Mouse (Mus musculus) liver, adult 2 months (tissue): ENCODE data around the gene Ap2s1. TPM values are rescaled to one million over a fixed set of nuclear protein-coding genes. Genes with fewer than 3 reads are reported as not detected.
"Not testable (repeated sequence)": the region's sequence is repeated elsewhere in the genome, so short reads cannot be mapped to it uniquely, and the experiment has no call there.

Experiments used
- DNase-seq: peaks from one replicate; pipeline ENCODE4 v3.0.0-alpha.2; 2011; ENCODE audit warnings: low read depth, low spot score; ENCODE audit errors: extremely low read depth
- H3K27ac ChIP-seq: fragments of 200-500 bp; replicated peaks from 2 replicates; pipeline ENCODE4 v1.5.1; 2012; ENCODE audit warnings: low read depth, mild to moderate bottlenecking, control low read depth, inconsistent platforms, low read length; ENCODE audit not compliant: insufficient read depth
- H3K27me3 ChIP-seq: fragments of 200-500 bp; 2 replicates; pipeline ENCODE4 v1.6.1; 2012; ENCODE audit warnings: mild to moderate bottlenecking, moderate library complexity, low read length, inconsistent platforms; ENCODE audit not compliant: control insufficient read depth, insufficient read depth
- H3K36me3 ChIP-seq: fragments of 200-500 bp; 2 replicates; pipeline ENCODE4 v1.6.1; 2012; ENCODE audit warnings: low read length, inconsistent platforms; ENCODE audit not compliant: control insufficient read depth, insufficient read depth
- H3K4me1 ChIP-seq: fragments of 200-500 bp; 2 replicates; pipeline ENCODE4 v1.6.1; 2011; ENCODE audit warnings: low read length; ENCODE audit not compliant: control insufficient read depth, insufficient read depth
- H3K4me3 ChIP-seq: fragments of 200-500 bp; 2 replicates; pipeline ENCODE4 v1.5.1; 2011; ENCODE audit warnings: low read depth, mild to moderate bottlenecking, control low read depth, low read length, moderate library complexity; ENCODE audit not compliant: insufficient read depth
- H3K79me2 ChIP-seq: fragments of 200-500 bp; 2 replicates; pipeline ENCODE4 v1.6.1; 2012; ENCODE audit warnings: inconsistent platforms, mild to moderate bottlenecking, low read length, moderate library complexity; ENCODE audit not compliant: control insufficient read depth, insufficient read depth
- H3K9ac ChIP-seq: fragments of 200-500 bp; 2 replicates; pipeline ENCODE4 v1.6.1; 2012; ENCODE audit warnings: low read depth, mild to moderate bottlenecking, control low read depth, inconsistent platforms, low read length
- CTCF ChIP-seq: fragments of 200-500 bp; IDR thresholded peaks from 2 replicates; pipeline ENCODE4 v1.5.1; 2011; ENCODE audit warnings: low read depth, low read length, control low read depth
- POLR2A ChIP-seq: fragments of 200-500 bp; IDR thresholded peaks from 2 replicates; pipeline ENCODE4 v1.6.1; 2011; ENCODE audit warnings: low read length, control low read depth; ENCODE audit not compliant: insufficient read depth; ENCODE audit errors: extremely low read depth
- whole genome bisulfite sequencing: fragments of 180-500 bp; shearing (Covaris S2); methylation state at CpG from one replicate; pipeline ENCODE4 v1.1.7; 2018; 5-methylcytosine and 5-hydroxymethylcytosine counted together
- polyA plus RNA-seq: library from polyadenylated mRNA; depleted of rRNA; stranded (reverse); fragments of >200 nt; gene quantifications from 2 replicates; pipeline ENCODE4 v1.2.3, GENCODE M21; 2012
- total RNA-seq: library from RNA; depleted of rRNA; stranded (reverse); fragments of >200 nt; gene quantifications from 2 replicates; pipeline ENCODE4 v1.2.3, GENCODE M21; 2014

The Ap2s1 gene
- total and polyA plus RNA-seq, 2 experiments: 116 to 171 TPM

GRCm38 (mm10) chr7:16728596-16729348, 9.4 kb upstream of the Ap2s1 start:
- Histone ChIP-seq H3K4me1 (peaks cover 6% of the 10 kb centered on the region), H3K79me2 (no peaks in the 10 kb centered on the region), H3K27me3 (no peaks in the 10 kb centered on the region), H3K36me3 (no peaks in the 10 kb centered on the region), H3K27ac (no peak overlapping the region), H3K4me3 (no peak overlapping the region), H3K9ac (no peak overlapping the region; the same call in 1 of the 2 replicates)
- DNase-seq: peak; percentile 19
- WGBS: 21% methylated on average over 14 of the region's 14 CpGs
- no peak for TF ChIP-seq POLR2A
- peak; percentile 52; the same call in 1 of the 2 replicates for TF ChIP-seq CTCF

GRCm38 (mm10) chr7:16729563-16729962, 8.6 kb upstream of the Ap2s1 start:
- not testable (repeated sequence) for H3K4me3 ChIP-seq, H3K27ac ChIP-seq, H3K36me3 ChIP-seq, H3K27me3 ChIP-seq, H3K4me1 ChIP-seq, H3K9ac ChIP-seq, H3K79me2 ChIP-seq
- DNase-seq: peak; percentile 56
- under 1% methylated on average over 7 of the region's 7 CpGs for WGBS

GRCm38 (mm10) chr7:16730791-16731190, 7.4 kb upstream of the Ap2s1 start:
- no peak overlapping the region for H3K4me3 ChIP-seq
- 91% methylated on average over 6 of the region's 6 CpGs for WGBS
- peaks cover 6% of the 10 kb centered on the region for H3K4me1 ChIP-seq
- no peaks in the 10 kb centered on the region for H3K36me3 ChIP-seq
- no peak for TF ChIP-seq POLR2A
- TF ChIP-seq CTCF: no peak
- no peaks in the 10 kb centered on the region for H3K27me3 ChIP-seq
- no peak for DNase-seq
- H3K9ac ChIP-seq: no peak overlapping the region
- H3K27ac ChIP-seq: no peak overlapping the region
- no peaks in the 10 kb centered on the region for H3K79me2 ChIP-seq

GRCm38 (mm10) chr7:16731893-16732422, 6.3 kb upstream of the Ap2s1 start:
- 44% methylated on average over 7 of the region's 7 CpGs for WGBS

GRCm38 (mm10) chr7:16737606-16738072, 571 bp upstream of the Ap2s1 start:
- whole genome bisulfite sequencing: 50% methylated on average over 10 of the region's 10 CpGs
- Histone ChIP-seq H3K36me3 (no peaks in the 10 kb centered on the region), H3K4me1 (peaks cover 8% of the 10 kb centered on the region), H3K27ac (no peak overlapping the region), H3K79me2 (peaks cover 17% of the 10 kb centered on the region; the same call in 1 of the 2 replicates), H3K4me3 (no peak overlapping the region), H3K9ac (no peak overlapping the region), H3K27me3 (no peaks in the 10 kb centered on the region)
- TF ChIP-seq CTCF (no peak), POLR2A (no peak)
- no peak for DNase-seq

More at GRCm38 (mm10) chr7:16731893-16732422, 6.3 kb upstream of the Ap2s1 start:
- Histone ChIP-seq H3K4me1 (peaks cover 6% of the 10 kb centered on the region), H3K27me3 (no peaks in the 10 kb centered on the region), H3K4me3 (no peak overlapping the region), H3K79me2 (no peaks in the 10 kb centered on the region), H3K9ac (no peak overlapping the region), H3K27ac (no peak overlapping the region), H3K36me3 (no peaks in the 10 kb centered on the region)
- no peak for TF ChIP-seq CTCF
- no peak for TF ChIP-seq POLR2A
- DNase-seq: no peak

GRCm38 (mm10) chr7:16739056-16739604, 920 bp downstream of the Ap2s1 start:
- TF ChIP-seq CTCF (no peak), POLR2A (no peak)
- Histone ChIP-seq H3K4me3 (peak overlapping the region; percentile 99), H3K4me1 (peaks cover 8% of the 10 kb centered on the region), H3K9ac (peak overlapping the region; percentile 99), H3K27me3 (no peaks in the 10 kb centered on the region), H3K27ac (peak overlapping the region; percentile 54), H3K79me2 (peaks cover 17% of the 10 kb centered on the region; the same call in 1 of the 2 replicates), H3K36me3 (no peaks in the 10 kb centered on the region)
- whole genome bisulfite sequencing: 40% methylated on average over 10 of the region's 10 CpGs
- no peak for DNase-seq
